Mouse (Mus musculus): ENCODE results near the gene Bhmt2. TPM values are rescaled to one million over a fixed set of nuclear protein-coding genes. Genes with fewer than 3 reads are reported as not detected.

The Bhmt2 gene
- total RNA-seq, 4 experiments from 2014 or later: 0.21 to 0.40 (median 0.26) TPM

- DNase-seq: peak; percentile 7
Observed at GRCm38 (mm10) chr13:93637282-93638245, 36.5 kb downstream of the Bhmt2 start, which contains the start of gene Bhmt. Bhmt (minus strand) TSS chr13:93637961.

GRCm38 (mm10) chr13:93636561-93636960 lies 37.5 kb downstream of the Bhmt2 start:
- no peak for DNase-seq

GRCm38 (mm10) chr13:93632927-93633326 lies 41.2 kb downstream of the Bhmt2 start:
- no peak for DNase-seq

- no peak for DNase-seq
Observed at GRCm38 (mm10) chr13:93630941-93631705, 43.0 kb downstream of the Bhmt2 start.

- no peak for DNase-seq
Observed at GRCm38 (mm10) chr13:93628861-93629260, 45.2 kb downstream of the Bhmt2 start.

GRCm38 (mm10) chr13:93614361-93614948 lies 59.6 kb downstream of the Bhmt2 start:
- no peak for DNase-seq

GRCm38 (mm10) chr13:93613771-93614170 lies 60.3 kb downstream of the Bhmt2 start:
- DNase-seq: no peak

GRCm38 (mm10) chr13:93612660-93613607 lies 61.2 kb downstream of the Bhmt2 start:
- DNase-seq: peak; percentile 55

- DNase-seq: no peak
Observed at GRCm38 (mm10) chr13:93608476-93608875, 65.6 kb downstream of the Bhmt2 start.

GRCm38 (mm10) chr13:93607701-93608100 lies 66.4 kb downstream of the Bhmt2 start:
- DNase-seq: no peak

- no peak for DNase-seq
Observed at GRCm38 (mm10) chr13:93606868-93607578, 67.1 kb downstream of the Bhmt2 start.

Other genes starting within 250 kb of the Bhmt2 start
- 10 to 100 TPM; 49.5 to 64.5 (median 54.5) TPM for gene Jmy, start 174.5 kb downstream of the Bhmt2 start, total RNA-seq (2022)
- 1 to 10 TPM in 2 of 4 experiments, under 1 TPM in 2; 0.61 to 4.9 (median 1.0) TPM for gene Bhmt, start 36.3 kb downstream of the Bhmt2 start, total RNA-seq (2022)
- gene Dmgdh, start 131 bp upstream of the Bhmt2 start, total RNA-seq (2022): under 1 TPM; 0.10 to 0.52 (median 0.23) TPM
- 10 to 100 TPM; 46.8 to 54.0 (median 48.8) TPM for gene Arsb, start 97.3 kb upstream of the Bhmt2 start, total RNA-seq (2022)